Mouse (Mus musculus): Measurements from ENCODE around the gene Bbs5.
"Not testable (repeated sequence)": the region's sequence is repeated elsewhere in the genome, so short reads cannot be mapped to it uniquely, and the experiment has no call there.

The Bbs5 gene

GRCm38 (mm10) chr2:69673723-69674122 is 26.8 kb downstream of the Bbs5 start:
- DNase-seq, result no peak

DNA sequence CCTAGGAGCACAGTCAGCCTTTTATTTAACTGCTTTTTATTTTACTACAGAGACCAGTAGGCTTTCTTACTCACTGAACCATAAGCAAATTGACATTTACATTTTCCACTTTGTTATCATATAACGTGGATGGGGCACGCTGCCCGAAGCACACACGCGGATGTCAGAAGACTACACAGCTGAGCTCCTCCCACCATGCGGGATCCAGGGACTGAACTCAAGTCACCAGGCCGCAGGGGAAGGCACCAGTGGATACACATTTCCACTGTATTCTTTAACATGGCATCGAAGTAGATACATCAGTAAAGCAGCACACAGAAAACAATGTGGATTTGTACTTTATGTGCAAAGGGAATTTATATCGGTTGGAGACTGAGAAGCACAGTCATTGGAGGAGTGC is 28.3 kb downstream of the Bbs5 start:
- DNase-seq, result no peak

DNA sequence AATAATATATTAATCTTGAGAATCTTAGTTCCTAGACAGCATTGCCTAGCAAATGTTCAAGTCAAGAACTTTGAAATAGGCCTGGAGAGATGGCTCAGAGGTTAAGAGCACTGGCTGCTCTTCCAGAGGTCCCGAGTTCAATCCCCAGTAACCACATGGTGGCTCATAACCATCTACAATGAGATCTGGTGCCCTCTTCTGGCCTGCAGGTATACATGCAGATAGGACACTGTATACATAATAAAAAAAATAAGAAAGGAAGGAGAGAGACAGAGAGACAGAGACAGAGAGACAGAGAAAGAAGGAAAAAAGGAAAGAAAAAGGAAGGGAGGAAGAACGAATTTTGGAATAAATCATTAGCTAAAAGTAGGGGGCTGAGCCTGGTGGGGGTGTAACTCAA is 29.7 kb downstream of the Bbs5 start:
- DNase-seq, result peak; percentile 24

GRCm38 (mm10) chr2:69677215-69677614 is 30.2 kb downstream of the Bbs5 start:
- not testable (repeated sequence) for DNase-seq

- DNase-seq, result peak; percentile 32
Measured at GRCm38 (mm10) chr2:69679990-69680389, 33.0 kb downstream of the Bbs5 start.

DNA sequence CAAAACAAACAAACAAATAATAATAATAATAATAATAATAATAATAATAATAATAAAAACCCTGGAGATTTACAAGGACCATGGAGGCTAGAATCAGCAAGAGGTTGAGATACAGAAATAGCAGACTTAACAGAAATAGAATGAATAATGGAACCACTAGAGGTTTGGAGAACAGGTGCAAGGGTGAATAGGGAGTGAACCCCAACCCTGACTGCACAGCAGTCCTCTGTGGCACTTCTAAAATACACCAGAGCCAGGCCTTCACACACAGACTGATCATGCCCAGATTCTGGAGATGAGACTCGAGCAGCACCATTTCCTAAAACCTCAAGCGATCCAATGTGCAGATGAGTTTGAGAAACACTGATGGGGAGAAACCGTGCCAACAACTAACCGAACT is 35.0 kb downstream of the Bbs5 start:
- DNase-seq, result no peak

- no peak for DNase-seq
Measured at GRCm38 (mm10) chr2:69683036-69683805, 36.2 kb downstream of the Bbs5 start.

DNA sequence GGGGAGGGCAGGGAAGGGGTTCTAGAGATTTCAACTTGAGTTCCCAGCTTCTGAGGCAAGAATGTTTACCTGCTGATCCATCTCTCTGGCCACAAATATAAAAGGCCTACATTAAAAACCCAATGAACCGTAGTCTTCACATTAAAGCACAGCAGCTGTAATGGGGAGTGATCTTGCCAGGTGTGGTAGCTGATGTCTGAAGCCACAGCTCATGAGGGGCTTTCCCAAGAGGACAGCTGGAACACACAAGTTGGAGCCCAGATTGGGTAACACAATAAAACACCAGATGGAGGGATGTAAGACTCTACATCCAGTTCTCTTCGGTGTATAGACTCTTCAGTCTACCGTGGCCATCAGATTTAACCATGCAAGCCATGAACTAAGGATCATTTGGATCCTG is 37.5 kb downstream of the Bbs5 start:
- DNase-seq, result no peak

- DNase-seq, result no peak
Measured at GRCm38 (mm10) chr2:69690214-69690613, 43.2 kb downstream of the Bbs5 start.

DNA sequence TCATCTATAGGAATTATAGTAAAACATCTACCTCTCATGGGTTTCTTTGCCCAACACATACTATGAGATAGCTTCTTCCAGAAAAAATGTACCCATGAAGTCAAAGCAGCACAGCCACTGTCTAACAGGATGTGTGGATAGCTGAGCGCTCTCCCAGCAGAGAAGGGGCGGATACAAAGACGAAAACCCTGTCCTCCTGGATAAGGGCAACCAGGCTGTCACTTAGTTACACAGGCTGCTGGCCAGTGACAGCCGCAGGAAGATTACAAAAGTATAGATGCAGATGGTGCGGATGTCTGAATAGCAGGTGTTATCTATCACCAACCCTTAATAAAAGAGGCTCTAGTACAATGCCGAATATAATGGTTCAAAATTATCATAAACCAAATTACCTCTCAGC is 43.9 kb downstream of the Bbs5 start:
- no peak for DNase-seq

DNA sequence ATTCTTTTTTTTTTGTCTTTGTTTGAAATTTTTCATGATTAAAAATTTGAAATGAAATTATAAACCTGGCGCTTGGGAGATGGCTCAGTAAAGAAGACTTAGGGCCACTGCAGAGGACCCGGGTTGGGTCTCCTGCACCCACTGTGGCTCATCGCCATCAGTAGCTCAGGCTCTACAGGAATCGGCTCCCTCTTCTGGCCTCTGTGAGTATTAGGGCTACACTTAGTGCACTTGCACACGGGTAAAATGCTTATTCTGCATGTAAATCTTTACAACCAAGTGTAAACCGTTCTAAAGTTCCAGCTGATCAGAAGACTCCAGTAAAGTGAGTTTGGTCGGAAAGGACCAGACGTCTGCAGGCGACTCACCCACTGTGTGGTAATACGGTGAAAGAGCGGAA is 46.5 kb downstream of the Bbs5 start:
- DNase-seq, result no peak

DNA sequence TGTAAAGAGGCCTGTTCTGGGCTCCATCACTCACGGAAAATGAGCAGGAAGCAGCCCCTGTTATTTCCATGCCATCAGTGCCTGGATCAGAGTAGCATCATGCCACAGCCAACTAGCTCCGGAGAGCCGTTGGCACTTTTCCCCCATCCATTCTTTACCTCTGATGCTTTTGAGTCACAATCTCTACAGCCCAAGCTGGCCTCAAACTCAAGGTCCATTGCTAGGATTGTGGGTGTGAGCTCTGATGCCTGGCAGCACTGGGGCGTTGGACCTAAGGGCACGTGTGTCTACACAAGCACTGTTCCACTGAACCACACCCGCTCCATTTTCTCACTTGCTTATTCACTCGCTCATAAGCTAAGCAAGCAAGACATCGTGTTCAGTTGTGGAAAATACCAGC is 53.5 kb downstream of the Bbs5 start:
- no peak for DNase-seq

DNA sequence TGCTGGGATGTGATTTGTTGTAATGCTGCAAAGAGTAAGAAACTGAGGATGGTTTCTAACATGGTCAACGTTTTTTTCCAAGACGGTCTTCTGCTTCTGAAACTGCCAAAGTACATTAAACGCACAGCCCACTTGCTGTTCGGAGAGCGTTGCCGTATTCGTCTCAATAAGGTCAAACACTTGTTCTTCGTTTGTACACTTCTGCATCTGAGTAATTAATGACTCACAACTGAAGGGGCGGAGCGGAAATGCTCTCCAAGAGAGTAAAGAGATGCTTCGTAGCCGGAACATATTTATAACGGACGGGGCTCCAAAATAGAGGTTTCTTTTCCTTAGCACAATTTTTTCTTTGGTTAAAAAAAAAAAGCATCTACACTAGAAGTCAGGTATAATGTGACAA is 65.2 kb downstream of the Bbs5 start:
- no peak for DNase-seq

DNA sequence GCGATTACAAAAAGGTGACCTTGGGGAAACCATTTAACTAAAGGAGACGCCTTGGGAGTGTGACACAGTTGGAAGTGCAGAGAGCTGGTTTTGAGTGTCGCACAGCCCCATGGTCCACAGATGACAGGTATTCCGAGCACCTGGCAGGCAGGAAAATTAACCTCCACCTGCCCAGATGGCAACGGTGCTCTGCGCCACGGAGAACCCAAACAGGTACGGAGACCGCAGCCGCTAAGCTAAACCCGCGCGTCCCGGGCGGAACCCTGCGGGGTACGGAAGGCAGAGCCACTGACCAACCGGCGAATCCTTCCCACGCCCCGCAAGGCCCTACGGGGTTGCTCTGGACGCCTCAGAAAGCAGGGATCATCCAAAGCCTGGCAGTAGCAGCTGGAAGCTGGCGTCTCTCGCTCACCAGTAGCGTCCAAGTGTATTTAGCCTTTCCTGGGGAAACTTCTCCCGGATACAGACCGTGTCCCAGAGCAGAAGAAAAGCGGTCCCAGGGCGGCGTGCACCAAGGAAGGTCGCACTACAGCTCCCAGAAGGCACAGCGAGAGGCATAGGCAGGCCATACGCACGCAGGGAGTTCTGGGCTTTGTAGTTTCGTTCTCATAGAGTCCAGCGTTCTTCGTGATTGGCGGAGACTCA is 66.1 kb downstream of the Bbs5 start, which contains the start of gene Fastkd1:
Fastkd1 (minus strand) TSS at position 536 of the 645 bp plus-strand sequence.
- DNase-seq, result peak; percentile 81

DNA sequence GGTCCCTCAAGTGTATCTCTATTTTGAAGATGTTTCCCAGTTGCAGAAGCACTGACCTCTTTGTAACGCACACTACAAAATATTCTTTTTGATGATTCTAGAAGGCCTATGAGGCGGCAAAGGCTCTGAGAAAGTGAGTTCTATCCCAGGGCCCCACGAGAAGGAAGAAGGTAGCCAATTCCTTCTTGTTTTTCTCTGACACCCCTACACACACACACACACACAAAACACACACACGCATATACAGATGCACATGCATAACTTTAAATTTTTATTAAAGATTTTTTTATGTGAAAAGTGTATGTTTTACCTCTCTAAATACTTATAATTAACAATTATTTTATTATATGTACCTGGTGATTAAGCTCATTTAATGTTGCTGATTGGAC is 66.6 kb downstream of the Bbs5 start:
- no peak for DNase-seq

DNA sequence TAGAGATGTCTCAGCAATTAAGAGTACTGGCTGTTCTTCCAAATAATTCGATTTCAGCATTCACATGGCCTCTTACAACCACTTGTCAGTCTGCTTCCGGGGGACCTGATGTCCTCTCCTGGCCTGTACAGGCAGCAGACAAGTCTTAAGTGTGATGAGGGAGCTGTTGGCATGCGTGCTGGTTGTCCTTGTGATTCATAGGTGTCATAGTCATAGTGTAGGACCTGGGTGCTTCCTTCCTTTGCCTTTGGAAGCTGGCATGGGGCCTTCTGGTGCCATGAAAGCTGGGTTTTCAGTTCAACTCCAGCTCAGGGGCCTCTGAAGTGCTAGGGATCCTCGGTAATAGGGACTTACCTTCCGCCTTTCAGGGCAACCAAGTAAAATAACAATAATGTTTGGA is 67.2 kb downstream of the Bbs5 start:
- no peak for DNase-seq

- no peak for DNase-seq
Measured at GRCm38 (mm10) chr2:69716483-69716882, 69.5 kb downstream of the Bbs5 start.

Measured in thymus, postnatal 25 days (tissue).